ENCODE assay signal across 11 mouse cellular contexts in genomic region chr9:61376650-61377049, GRCm38 (mm10). TPM values are rescaled to one million over a fixed set of nuclear protein-coding genes. Genes with fewer than 3 reads are reported as not detected.
A peak's percentile ranks its signal among the peaks of the same experiment; 100 is the strongest.
DNase-seq lines count a peak whose midpoint lies in the region; ATAC-seq lines count a peak whose summit lies in the region.
"Had no signal": no experiment of that assay in that cellular context is flagged by ENCODE, and none has a peak within 500 bp of the region (broad histone marks: within the 10 kb centered on the region; RNA-seq: fewer than 3 reads in every experiment).

No protein-coding gene starts in this region.

- peaks cover 65% of the 10 kb centered on the region for H3K4me1 ChIP-seq in neural tube, embryonic 11.5 days (ENCODE audit: control insufficient read depth, insufficient read depth, low read length)
- peaks cover 56% of the 10 kb centered on the region for H3K4me1 ChIP-seq in hindbrain, embryonic 11.5 days (replicated peaks; ENCODE audit: control insufficient read depth, insufficient read depth, low read length)
- H3K4me1 ChIP-seq in liver, embryonic 15.5 days (replicated peaks) = peaks cover 93% of the 10 kb centered on the region

- H3K9me3 ChIP-seq in neural tube, embryonic 11.5 days (ENCODE audit: control insufficient read depth, low read length) = no peaks in the 10 kb centered on the region
- H3K9me3 ChIP-seq in hindbrain, embryonic 11.5 days (ENCODE audit: control insufficient read depth, low read length) = no peaks in the 10 kb centered on the region
- no peaks in the 10 kb centered on the region for H3K9me3 ChIP-seq in liver, embryonic 15.5 days (replicated peaks)

- H3K4me2 ChIP-seq in neural tube, embryonic 11.5 days (ENCODE audit: low read depth) = peak overlapping the region; percentile 81
- peak overlapping the region; percentile 49 for H3K4me2 ChIP-seq in hindbrain, embryonic 11.5 days (replicated peaks; ENCODE audit: low read depth, low read length)
- 0 out of 2 replicates have a peak overlapping the region, but pooled peaks have one; percentile 2 for H3K4me2 ChIP-seq in liver, embryonic 15.5 days

- H3K36me3 ChIP-seq in neural tube, embryonic 11.5 days (ENCODE audit: control insufficient read depth, insufficient read depth, low read length) = peaks cover 7% of the 10 kb centered on the region; the same call in 1 of the 2 replicates
- peaks cover 2% of the 10 kb centered on the region; the same call in 1 of the 2 replicates for H3K36me3 ChIP-seq in hindbrain, embryonic 11.5 days (ENCODE audit: control insufficient read depth, insufficient read depth, low read length)
- H3K36me3 ChIP-seq in liver, embryonic 15.5 days (replicated peaks) = peaks cover 4% of the 10 kb centered on the region; the same call in 1 of the 2 replicates

- no peak for DNase-seq in neural tube, embryonic 11.5 days (ENCODE audit: low spot score)
- DNase-seq in neural tube, embryonic 10.5 days (ENCODE audit: extremely low spot score, low spot score) = no peak
- DNase-seq in hindbrain, embryonic 11.5 days (ENCODE audit: low spot score) = no peak
- no peak for DNase-seq in spleen, postnatal 4 days (ENCODE audit: low spot score in 2 of 2)
- DNase-seq in left cerebral cortex, adult 8-10 months (ENCODE audit: low spot score in 2 of 2) = no peak
- DNase-seq in cerebellum, adult 18-20 months = no peak
- DNase-seq in gastrocnemius, postnatal 4 days (ENCODE audit: low spot score in 2 of 2) = no peak
- DNase-seq: lung, postnatal 14 days had no signal

- H3K27ac ChIP-seq in neural tube, embryonic 11.5 days (ENCODE audit: low read depth, low read length) = 0 out of 2 replicates have a peak overlapping the region, but pooled peaks have one; percentile 23
- H3K27ac ChIP-seq in hindbrain, embryonic 11.5 days (ENCODE audit: low read depth, low read length) = peak overlapping the region; percentile 39; the same call in 1 of the 2 replicates
- no peak overlapping the region for H3K27ac ChIP-seq in liver, embryonic 15.5 days (replicated peaks)

- H3K9ac ChIP-seq in neural tube, embryonic 11.5 days (ENCODE audit: low read length) = peak overlapping the region; percentile 36; the same call in 1 of the 2 replicates
- no peak overlapping the region; the same call in none of the 2 replicates for H3K9ac ChIP-seq in hindbrain, embryonic 11.5 days (ENCODE audit: low read depth, low read length)
- H3K9ac ChIP-seq in liver, embryonic 15.5 days = no peak overlapping the region

- WGBS in neural tube, embryonic 11.5 days = 51% methylated on average over 3 of the region's 3 CpGs
- WGBS in hindbrain, embryonic 11.5 days = 46% methylated on average over 3 of the region's 3 CpGs
- WGBS in liver, embryonic 15.5 days (ENCODE audit: insufficient replicate concordance) = 44% methylated on average over 3 of the region's 3 CpGs

- peak overlapping the region; percentile 92 for H3K4me3 ChIP-seq in neural tube, embryonic 11.5 days (ENCODE audit: low read depth, low read length)
- H3K4me3 ChIP-seq in hindbrain, embryonic 11.5 days (ENCODE audit: low read depth, low read length) = peak overlapping the region; percentile 98
- no peak overlapping the region for H3K4me3 ChIP-seq in liver, embryonic 15.5 days (replicated peaks)
- H3K4me3 ChIP-seq: erythroblast, embryonic 14.5 days had no signal

- H3K27me3 ChIP-seq in neural tube, embryonic 11.5 days (ENCODE audit: control insufficient read depth, insufficient read depth, low read length) = no peaks in the 10 kb centered on the region
- H3K27me3 ChIP-seq in hindbrain, embryonic 11.5 days (ENCODE audit: control insufficient read depth, insufficient read depth, low read length) = no peaks in the 10 kb centered on the region
- H3K27me3 ChIP-seq in liver, embryonic 15.5 days = peaks cover 59% of the 10 kb centered on the region
- H3K27me3 ChIP-seq: Patski had no signal

- no peak for ATAC-seq in neural tube, embryonic 11.5 days (ENCODE audit: insufficient read depth, low FRiP score, low TSS enrichment)
- no peak for ATAC-seq in hindbrain, embryonic 11.5 days (ENCODE audit: low FRiP score)
- no peak for ATAC-seq in liver, embryonic 15.5 days (ENCODE audit: insufficient read depth)
- ATAC-seq: Patski had no signal

RNA-seq across cellular contexts. Expression of gene Tle3, which starts 4.5 kb away (rescaled TPM):
- polyA plus RNA-seq in neural tube, embryonic 11.5 days (2014; fragmentation: Nextera tagmentation; extraction: Ambion mirVana) = 42.4 and 43.6 TPM in 2 replicates
- polyA plus RNA-seq in hindbrain, embryonic 11.5 days (2014; fragmentation: Nextera tagmentation; extraction: Ambion mirVana) = 33.7 and 36.7 TPM in 2 replicates
- polyA plus RNA-seq in liver, embryonic 15.5 days (2015; fragmentation: Nextera tagmentation; extraction: Ambion mirVana) = 3.0 and 4.0 TPM in 2 replicates
- total RNA-seq in left cerebral cortex, adult 8-10 months (2022) = 10 to 100 TPM; 37.4 to 53.8 (median 44.7) TPM
- 10 to 100 TPM; 35.0 to 47.8 TPM for total RNA-seq in gastrocnemius, postnatal 4 days (2021)

Comparison
In these comparisons a context has a peak if more than half of its experiments do, and no peak if none do; other contexts are left out.
1. H3K4me2 ChIP-seq: peak in every context shown above with its lines; median percentile 81 in neural tube, embryonic 11.5 days; 49 in hindbrain, embryonic 11.5 days; 2 in liver, embryonic 15.5 days.